Mouse (Mus musculus): ENCODE measurements around the gene Dnajb12. TPM values are rescaled to one million over a fixed set of nuclear protein-coding genes. Genes with fewer than 3 reads are reported as not detected.

The Dnajb12 gene
- polyA plus RNA-seq, 1 experiment from 2014 or later, result 28.6 TPM

DNA sequence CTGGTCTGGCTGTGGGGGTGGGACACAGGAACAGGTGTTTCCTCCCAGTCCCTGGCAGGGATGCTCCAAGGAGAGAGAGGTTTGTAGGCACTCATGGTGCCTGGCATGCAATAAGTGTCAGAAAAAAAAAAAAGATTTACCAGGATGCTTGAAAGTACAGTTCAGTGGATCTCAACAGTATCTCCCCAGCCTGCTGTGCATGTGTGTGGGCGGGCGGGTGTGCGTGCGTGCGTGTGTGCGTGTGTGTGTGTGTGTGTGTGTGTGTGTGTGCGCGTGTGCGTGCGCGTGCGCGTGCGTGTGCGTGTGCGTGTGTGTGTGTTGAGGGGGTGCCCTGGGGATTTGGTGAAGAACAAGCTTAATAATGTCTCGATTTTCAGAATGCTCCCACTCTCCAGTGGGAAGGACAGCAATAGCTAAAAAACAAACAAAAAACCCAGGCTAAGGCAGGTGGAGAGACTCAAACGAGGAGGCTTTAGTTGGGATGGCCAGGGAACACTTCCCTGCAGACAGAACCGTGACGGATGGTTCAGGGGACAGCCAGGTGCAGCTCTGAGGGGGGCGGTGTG lies 63.0 kb downstream of the Dnajb12 start:
- Histone ChIP-seq H3K9me3 (ENCODE audit: control insufficient read depth, low read length) (no peaks in the 10 kb centered on the region), H3K4me3 (ENCODE audit: low read depth, low read length) (0 out of 2 replicates have a peak overlapping the region, but pooled peaks have one; percentile 0), H3K4me2 (ENCODE audit: low read length) (peak overlapping the region; percentile 43), H3K4me1 (replicated peaks; ENCODE audit: control insufficient read depth, insufficient read depth, low read length) (peaks cover 12% of the 10 kb centered on the region), H3K27me3 (replicated peaks; ENCODE audit: control insufficient read depth, insufficient read depth, low read length) (no peaks in the 10 kb centered on the region), H3K36me3 (ENCODE audit: control insufficient read depth, insufficient read depth, low read length) (no peaks in the 10 kb centered on the region), H3K27ac (ENCODE audit: low read depth) (no peak overlapping the region), H3K9ac (ENCODE audit: low read length) (peak overlapping the region; percentile 27; the same call in 1 of the 2 replicates)
- DNase-seq (ENCODE audit: low spot score) (no peak), ATAC-seq (replicated peaks; ENCODE audit: low FRiP score, low TSS enrichment, low read depth) (no peak)
- 41% methylated on average over 21 of the region's 21 CpGs for WGBS

DNA sequence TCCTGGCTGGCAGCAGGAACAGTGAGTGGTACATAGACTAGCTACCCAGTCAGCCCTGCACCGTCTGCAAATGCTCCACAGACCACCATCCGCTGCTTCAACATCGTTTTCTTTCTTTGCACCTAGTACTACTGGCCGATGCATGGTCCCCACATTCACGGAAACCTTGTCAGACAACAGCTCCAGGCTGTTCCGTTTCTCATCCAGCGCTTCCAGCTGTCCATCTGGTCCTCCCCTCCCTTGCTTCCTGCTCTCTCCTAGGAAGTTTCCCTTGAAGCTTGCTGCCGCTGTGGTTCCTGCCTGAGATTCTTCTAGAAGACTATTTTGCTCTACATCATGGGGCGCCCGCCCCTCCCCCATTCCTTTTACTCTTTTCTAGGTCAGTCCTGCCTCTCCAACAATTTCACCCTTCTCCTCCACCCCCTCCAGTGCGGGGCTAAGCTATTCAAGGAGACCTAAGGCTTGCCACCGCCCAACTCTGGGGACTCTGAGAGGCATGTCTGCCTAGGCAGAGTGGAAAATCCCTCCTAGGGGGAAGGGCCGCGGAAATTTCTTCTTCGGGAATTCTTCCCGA lies 63.6 kb downstream of the Dnajb12 start:
- peak; percentile 82 for DNase-seq (ENCODE audit: low spot score)
- WGBS, result 2% methylated on average over 16 of the region's 16 CpGs

DNA sequence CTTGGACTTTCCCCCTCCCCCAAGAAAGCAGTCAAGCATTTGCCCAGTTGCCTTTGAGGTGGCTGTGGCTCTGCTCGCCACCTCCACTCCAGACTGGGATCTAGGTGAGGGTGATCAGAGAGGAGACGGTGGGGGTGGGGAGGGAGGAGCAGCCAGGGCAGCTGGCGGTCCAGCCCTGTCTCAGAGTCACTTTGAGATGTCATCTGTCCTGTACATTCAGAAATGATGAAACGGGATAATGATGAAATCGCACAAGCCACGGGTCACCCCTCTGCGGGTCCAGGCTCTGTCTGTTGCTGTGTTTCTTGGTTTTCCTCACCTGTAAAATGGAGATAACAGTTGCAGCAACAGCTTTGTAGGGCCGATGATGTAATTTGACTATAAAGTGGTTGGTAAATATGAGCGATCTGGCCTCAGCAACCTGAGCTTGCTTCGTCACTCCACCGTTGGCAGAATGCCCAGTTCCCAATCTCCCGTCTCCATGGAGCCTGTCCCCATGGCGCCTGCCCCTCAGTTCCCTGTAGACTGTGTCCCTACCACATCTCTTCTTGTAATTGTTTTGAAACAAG lies 64.1 kb downstream of the Dnajb12 start:
- H3K4me1 ChIP-seq (replicated peaks; ENCODE audit: control insufficient read depth, insufficient read depth, low read length), result peaks cover 12% of the 10 kb centered on the region
- peak overlapping the region; percentile 43 for H3K4me2 ChIP-seq (ENCODE audit: low read length)
- H3K4me3 ChIP-seq (ENCODE audit: low read depth, low read length), result 0 out of 2 replicates have a peak overlapping the region, but pooled peaks have one; percentile 0
- H3K27ac ChIP-seq (ENCODE audit: low read depth), result no peak overlapping the region; the same call in 1 of the 2 replicates
- no peaks in the 10 kb centered on the region for H3K9me3 ChIP-seq (ENCODE audit: control insufficient read depth, low read length)
- H3K9ac ChIP-seq (ENCODE audit: low read length), result peak overlapping the region; percentile 27; the same call in 1 of the 2 replicates
- WGBS, result 46% methylated on average over 13 of the region's 13 CpGs
- ATAC-seq (replicated peaks; ENCODE audit: low FRiP score, low TSS enrichment, low read depth), result peak; percentile 57
- DNase-seq (ENCODE audit: low spot score), result peak; percentile 84
- no peaks in the 10 kb centered on the region for H3K36me3 ChIP-seq (ENCODE audit: control insufficient read depth, insufficient read depth, low read length)
- no peaks in the 10 kb centered on the region for H3K27me3 ChIP-seq (replicated peaks; ENCODE audit: control insufficient read depth, insufficient read depth, low read length)

More for the DNA sequence above, 63.6 kb downstream of the Dnajb12 start:
- Histone ChIP-seq H3K9ac (ENCODE audit: low read length) (peak overlapping the region; percentile 27; the same call in 1 of the 2 replicates), H3K4me1 (replicated peaks; ENCODE audit: control insufficient read depth, insufficient read depth, low read length) (peaks cover 12% of the 10 kb centered on the region), H3K9me3 (ENCODE audit: control insufficient read depth, low read length) (no peaks in the 10 kb centered on the region), H3K4me3 (ENCODE audit: low read depth, low read length) (0 out of 2 replicates have a peak overlapping the region, but pooled peaks have one; percentile 0), H3K4me2 (ENCODE audit: low read length) (peak overlapping the region; percentile 43), H3K36me3 (ENCODE audit: control insufficient read depth, insufficient read depth, low read length) (no peaks in the 10 kb centered on the region), H3K27ac (ENCODE audit: low read depth) (no peak overlapping the region; the same call in 1 of the 2 replicates), H3K27me3 (replicated peaks; ENCODE audit: control insufficient read depth, insufficient read depth, low read length) (no peaks in the 10 kb centered on the region)
- ATAC-seq (replicated peaks; ENCODE audit: low FRiP score, low TSS enrichment, low read depth), result peak; percentile 51; the same call in 1 of the 2 replicates

DNA sequence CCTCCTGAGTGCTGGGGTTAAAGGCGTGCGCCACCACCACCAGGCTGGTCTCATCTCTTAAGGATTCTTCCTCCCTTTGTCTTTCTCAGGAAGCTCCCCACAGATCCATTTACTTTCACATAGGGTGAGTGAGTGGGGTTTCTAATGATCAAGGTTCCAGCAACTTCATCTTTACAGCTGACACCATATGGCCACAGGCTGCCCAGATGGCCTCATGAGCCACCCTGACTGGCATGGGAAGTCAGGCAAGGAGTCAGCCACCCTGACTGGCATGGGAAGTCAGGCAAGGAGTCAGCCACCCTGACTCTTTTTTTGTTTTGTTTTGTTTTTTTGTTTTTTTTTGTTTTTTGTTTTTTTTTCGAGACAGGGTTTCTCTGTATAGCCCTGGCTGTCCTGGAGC lies 66.1 kb downstream of the Dnajb12 start:
- H3K27ac ChIP-seq (ENCODE audit: low read depth), result no peak overlapping the region
- WGBS, result 91% methylated on average over 3 of the region's 3 CpGs
- ATAC-seq (replicated peaks; ENCODE audit: low FRiP score, low TSS enrichment, low read depth) (no peak), DNase-seq (ENCODE audit: low spot score) (no peak)
- no peak overlapping the region for H3K4me3 ChIP-seq (ENCODE audit: low read depth, low read length)
- H3K4me2 ChIP-seq (ENCODE audit: low read length), result no peak overlapping the region
- no peaks in the 10 kb centered on the region for H3K27me3 ChIP-seq (replicated peaks; ENCODE audit: control insufficient read depth, insufficient read depth, low read length)
- no peaks in the 10 kb centered on the region for H3K9me3 ChIP-seq (ENCODE audit: control insufficient read depth, low read length)
- 0 out of 2 replicates have a peak, but pooled peaks cover 5% of the 10 kb centered on the region for H3K36me3 ChIP-seq (ENCODE audit: control insufficient read depth, insufficient read depth, low read length)
- H3K9ac ChIP-seq (ENCODE audit: low read length), result no peak overlapping the region
- peaks cover 31% of the 10 kb centered on the region for H3K4me1 ChIP-seq (replicated peaks; ENCODE audit: control insufficient read depth, insufficient read depth, low read length)

DNA sequence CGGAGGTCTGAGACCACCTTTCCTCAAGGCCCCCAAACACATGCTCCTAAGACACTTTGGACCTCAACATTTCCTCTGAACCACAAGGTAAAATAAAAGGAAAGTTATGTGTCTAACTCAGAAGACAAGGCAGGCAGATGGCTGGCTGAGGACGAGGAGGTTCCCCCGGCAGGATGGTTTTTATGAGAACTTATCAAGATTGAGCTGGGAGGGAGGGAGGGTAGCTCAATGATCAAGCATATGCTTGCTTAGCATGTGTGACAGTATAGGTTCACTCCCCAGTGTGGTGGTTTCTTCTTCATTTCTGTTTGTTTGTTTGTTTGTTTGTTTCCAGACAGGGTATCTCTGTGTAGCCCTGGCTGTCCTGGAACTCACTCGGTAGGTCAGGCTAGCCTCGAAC lies 67.0 kb downstream of the Dnajb12 start:
- H3K36me3 ChIP-seq (ENCODE audit: control insufficient read depth, insufficient read depth, low read length), result 0 out of 2 replicates have a peak, but pooled peaks cover 5% of the 10 kb centered on the region
- H3K4me2 ChIP-seq (ENCODE audit: low read length), result no peak overlapping the region
- no peaks in the 10 kb centered on the region for H3K27me3 ChIP-seq (replicated peaks; ENCODE audit: control insufficient read depth, insufficient read depth, low read length)
- H3K4me1 ChIP-seq (replicated peaks; ENCODE audit: control insufficient read depth, insufficient read depth, low read length), result peaks cover 36% of the 10 kb centered on the region
- 89% methylated on average over 5 of the region's 5 CpGs for WGBS
- no peak overlapping the region for H3K4me3 ChIP-seq (ENCODE audit: low read depth, low read length)
- no peak overlapping the region for H3K9ac ChIP-seq (ENCODE audit: low read length)
- no peak overlapping the region for H3K27ac ChIP-seq (ENCODE audit: low read depth)
- ATAC-seq (replicated peaks; ENCODE audit: low FRiP score, low TSS enrichment, low read depth) (no peak), DNase-seq (ENCODE audit: low spot score) (no peak)
- no peaks in the 10 kb centered on the region for H3K9me3 ChIP-seq (ENCODE audit: control insufficient read depth, low read length)

- no peak for DNase-seq (ENCODE audit: low spot score)
- H3K27ac ChIP-seq (ENCODE audit: low read depth), result no peak overlapping the region
- ATAC-seq (replicated peaks; ENCODE audit: low FRiP score, low TSS enrichment, low read depth), result no peak
- peaks cover 35% of the 10 kb centered on the region for H3K4me1 ChIP-seq (replicated peaks; ENCODE audit: control insufficient read depth, insufficient read depth, low read length)
- H3K9me3 ChIP-seq (ENCODE audit: control insufficient read depth, low read length), result no peaks in the 10 kb centered on the region
- 62% methylated on average over 7 of the region's 7 CpGs for WGBS
- H3K4me3 ChIP-seq (ENCODE audit: low read depth, low read length), result no peak overlapping the region
- no peak overlapping the region for H3K4me2 ChIP-seq (ENCODE audit: low read length)
- H3K36me3 ChIP-seq (ENCODE audit: control insufficient read depth, insufficient read depth, low read length), result 0 out of 2 replicates have a peak, but pooled peaks cover 5% of the 10 kb centered on the region
- H3K27me3 ChIP-seq (replicated peaks; ENCODE audit: control insufficient read depth, insufficient read depth, low read length), result no peaks in the 10 kb centered on the region
- H3K9ac ChIP-seq (ENCODE audit: low read length), result no peak overlapping the region
Observed at GRCm38 (mm10) chr10:59947296-59948073, 68.1 kb downstream of the Dnajb12 start.

GRCm38 (mm10) chr10:59948363-59949254 lies 69.3 kb downstream of the Dnajb12 start:
- no peak overlapping the region for H3K9ac ChIP-seq (ENCODE audit: low read length)
- no peak overlapping the region for H3K4me3 ChIP-seq (ENCODE audit: low read depth, low read length)
- H3K4me2 ChIP-seq (ENCODE audit: low read length), result no peak overlapping the region
- ATAC-seq (replicated peaks; ENCODE audit: low FRiP score, low TSS enrichment, low read depth), result no peak
- H3K4me1 ChIP-seq (replicated peaks; ENCODE audit: control insufficient read depth, insufficient read depth, low read length), result peaks cover 31% of the 10 kb centered on the region
- no peaks in the 10 kb centered on the region for H3K9me3 ChIP-seq (ENCODE audit: control insufficient read depth, low read length)
- H3K36me3 ChIP-seq (ENCODE audit: control insufficient read depth, insufficient read depth, low read length), result 0 out of 2 replicates have a peak, but pooled peaks cover 5% of the 10 kb centered on the region
- no peak for DNase-seq (ENCODE audit: low spot score)
- H3K27me3 ChIP-seq (replicated peaks; ENCODE audit: control insufficient read depth, insufficient read depth, low read length), result no peaks in the 10 kb centered on the region
- H3K27ac ChIP-seq (ENCODE audit: low read depth), result peak overlapping the region; percentile 17; the same call in 1 of the 2 replicates
- 46% methylated on average over 6 of the region's 6 CpGs for WGBS

All from intestine, embryonic 14.5 days (tissue).